Mouse (Mus musculus) limb, embryonic 10.5 days (tissue): Measurements from ENCODE around the gene Gm6309. TPM values are rescaled to one million over a fixed set of nuclear protein-coding genes. Genes with fewer than 3 reads are reported as not detected.
"Not testable (repeated sequence)": the region's sequence is repeated elsewhere in the genome, so short reads cannot be mapped to it uniquely, and the experiment has no call there.

Experiments
- DNase-seq: peaks from one replicate; pipeline ENCODE4 v3.0.0-alpha.2; 2017; ENCODE audit warnings: low spot score
- H3K27ac ChIP-seq: fragments of 300-500 bp; sonication (generic); 2 replicates; pipeline ENCODE4 v1.5.1; 2016; ENCODE audit warnings: mild to moderate bottlenecking
- H3K27me3 ChIP-seq: fragments of 300-500 bp; sonication (generic); 2 replicates; pipeline ENCODE4 v1.6.1; 2016; ENCODE audit warnings: low read depth, mild to moderate bottlenecking; ENCODE audit not compliant: poor library complexity, severe bottlenecking
- H3K36me3 ChIP-seq: fragments of 300-500 bp; sonication (generic); 2 replicates; pipeline ENCODE4 v1.6.1; 2016; ENCODE audit warnings: mild to moderate bottlenecking, moderate library complexity
- H3K4me1 ChIP-seq: fragments of 300-500 bp; sonication (generic); 2 replicates; pipeline ENCODE4 v1.6.1; 2016
- H3K4me3 ChIP-seq: fragments of 300-500 bp; sonication (generic); 2 replicates; pipeline ENCODE4 v1.5.1; 2016; ENCODE audit warnings: mild to moderate bottlenecking, moderate library complexity
- H3K9me3 ChIP-seq: fragments of 300-500 bp; sonication (generic); replicated peaks from 2 replicates; pipeline ENCODE4 v1.6.1; 2016; ENCODE audit warnings: mild to moderate bottlenecking
- WGBS: fragments of 180-500 bp; shearing (Covaris S2); methylation state at CpG from one replicate; pipeline ENCODE4 v1.1.7; 2016; 5-methylcytosine and 5-hydroxymethylcytosine counted together
- polyA plus RNA-seq: library from polyadenylated mRNA; unstranded; fragments of >200 nt; fragmentation: Nextera tagmentation; extraction: Ambion mirVana; gene quantifications from 2 replicates; pipeline ENCODE4 v1.2.1, GENCODE M21; 2016

The Gm6309 gene
- not detected in 2 replicates for polyA plus RNA-seq

DNA sequence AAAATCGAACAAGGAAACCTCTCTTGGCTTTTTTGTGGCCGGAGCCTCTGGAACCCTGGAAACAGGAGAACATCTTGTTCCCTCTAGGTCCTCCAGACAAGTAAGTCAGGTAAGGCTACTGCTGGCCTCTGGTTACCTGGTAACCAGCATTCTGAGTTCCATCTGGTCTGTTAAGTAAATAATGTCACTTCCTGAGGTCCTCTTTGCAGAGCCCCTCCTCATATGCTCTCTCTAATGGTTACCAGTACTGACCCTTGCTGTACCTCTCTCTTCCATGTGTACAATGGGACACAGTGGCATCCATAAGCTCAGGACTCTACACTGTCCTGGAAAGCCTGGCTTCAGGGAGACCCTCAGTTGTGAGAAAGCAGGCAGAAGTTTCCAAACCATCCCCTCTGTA is at the start of gene Gm6309:
Gene Gm6309 (minus strand): TSS at position 101 of the 400 bp plus-strand sequence.
- H3K27ac ChIP-seq, H3K4me3 ChIP-seq, H3K9me3 ChIP-seq, H3K4me1 ChIP-seq, H3K36me3 ChIP-seq, H3K27me3 ChIP-seq, DNase-seq: not testable (repeated sequence)
- WGBS, result 88% methylated on average over 2 of the region's 2 CpGs

DNA sequence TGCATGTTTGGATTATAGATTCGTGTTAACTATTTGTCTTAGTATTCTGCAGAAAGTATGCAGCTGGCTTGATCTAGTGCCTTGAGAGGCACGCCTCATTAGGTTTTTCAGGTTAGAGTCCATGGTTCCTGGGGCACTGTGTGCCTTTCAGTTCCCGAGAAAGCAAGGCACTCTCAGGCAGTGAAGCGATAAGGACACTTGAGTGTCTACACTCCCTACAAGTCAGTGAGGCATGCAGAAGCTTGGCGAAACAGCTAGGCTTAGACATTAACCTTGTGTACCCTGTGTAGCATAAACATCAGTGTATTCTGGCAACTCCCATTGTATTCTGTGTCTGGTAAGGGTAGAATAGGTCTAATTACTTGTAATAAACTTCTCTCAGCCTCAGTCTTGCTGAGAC is 35.0 kb upstream of the Gm6309 start:
- no peak overlapping the region for H3K4me3 ChIP-seq
- 93% methylated on average over 5 of the region's 5 CpGs for WGBS
- H3K27me3 ChIP-seq, result no peaks in the 10 kb centered on the region
- no peak for DNase-seq
- H3K36me3 ChIP-seq, result peaks cover 86% of the 10 kb centered on the region
- no peaks in the 10 kb centered on the region for H3K4me1 ChIP-seq
- no peak overlapping the region for H3K27ac ChIP-seq
- no peaks in the 10 kb centered on the region for H3K9me3 ChIP-seq

DNA sequence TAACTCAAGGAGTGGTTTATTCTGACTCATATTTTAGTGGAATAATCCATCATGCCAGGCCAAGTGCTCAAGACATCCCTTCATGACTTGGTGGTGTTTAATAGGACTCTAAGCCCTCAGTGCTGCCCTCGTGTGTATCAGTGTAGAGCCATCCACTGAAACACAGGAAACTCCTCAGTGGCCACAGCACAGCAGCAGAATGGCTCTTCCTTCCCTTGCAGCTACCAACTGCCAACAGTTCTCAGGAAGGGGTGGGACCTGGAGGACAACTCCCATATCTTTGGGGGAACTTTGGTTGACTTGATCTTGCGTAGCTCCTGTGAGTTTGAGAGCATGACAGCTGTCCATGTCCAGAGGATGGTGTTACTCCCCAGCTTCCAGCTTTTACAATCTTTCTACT is 33.4 kb upstream of the Gm6309 start:
- H3K27me3 ChIP-seq, result no peaks in the 10 kb centered on the region
- no peaks in the 10 kb centered on the region for H3K9me3 ChIP-seq
- H3K36me3 ChIP-seq, result peaks cover 70% of the 10 kb centered on the region
- H3K4me3 ChIP-seq, result no peak overlapping the region
- no peaks in the 10 kb centered on the region for H3K4me1 ChIP-seq
- no peak for DNase-seq
- 83% methylated on average over 2 of the region's 2 CpGs for WGBS
- H3K27ac ChIP-seq, result no peak overlapping the region

DNA sequence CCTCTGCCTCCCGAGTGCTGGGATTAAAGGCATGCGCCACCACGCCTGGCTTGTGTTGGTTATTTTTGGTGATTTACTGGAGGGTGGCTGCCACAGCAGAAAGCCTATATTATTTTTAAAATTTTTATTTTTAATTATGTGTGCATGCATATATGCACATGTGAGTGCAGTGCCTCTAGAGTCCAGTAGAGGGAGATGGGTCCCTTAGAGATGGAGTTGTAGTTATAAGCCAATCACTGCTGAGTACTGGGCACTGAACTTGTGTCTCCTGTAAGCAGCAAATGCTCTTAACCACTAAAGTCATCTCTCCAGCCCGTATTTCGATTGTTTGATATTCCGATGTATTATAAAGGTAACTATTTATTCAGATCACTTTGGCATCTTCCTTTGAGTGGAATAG is 30.1 kb upstream of the Gm6309 start:
- DNase-seq, result no peak
- H3K4me3 ChIP-seq, result no peak overlapping the region
- H3K27me3 ChIP-seq, result no peaks in the 10 kb centered on the region
- H3K36me3 ChIP-seq, result peaks cover 37% of the 10 kb centered on the region
- 97% methylated on average over 6 of the region's 6 CpGs for WGBS
- H3K4me1 ChIP-seq, result no peaks in the 10 kb centered on the region
- no peaks in the 10 kb centered on the region for H3K9me3 ChIP-seq
- H3K27ac ChIP-seq, result no peak overlapping the region

DNA sequence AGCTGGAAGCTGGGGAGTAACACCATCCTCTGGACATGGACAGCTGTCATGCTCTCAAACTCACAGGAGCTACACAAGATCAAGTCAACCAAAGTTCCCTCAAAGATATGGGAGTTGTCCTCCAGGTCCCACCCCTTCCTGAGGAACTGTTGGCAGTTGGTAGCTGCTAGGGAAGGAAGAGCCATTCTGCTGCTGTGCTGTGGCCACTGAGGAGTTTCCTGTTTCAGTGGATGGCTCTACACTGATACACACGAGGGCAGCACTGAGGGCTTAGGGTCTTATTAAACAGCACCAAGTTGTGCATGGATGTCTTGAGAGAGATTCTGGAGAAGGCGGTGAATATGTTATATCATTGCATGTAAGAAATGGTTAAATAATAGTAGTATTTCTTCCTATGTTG is 29.0 kb upstream of the Gm6309 start:
- H3K27ac ChIP-seq, result no peak overlapping the region
- H3K4me1 ChIP-seq, result no peaks in the 10 kb centered on the region
- DNase-seq, result no peak
- 89% methylated on average over 2 of the region's 2 CpGs for WGBS
- H3K9me3 ChIP-seq, result no peaks in the 10 kb centered on the region
- no peak overlapping the region for H3K4me3 ChIP-seq
- H3K27me3 ChIP-seq, result no peaks in the 10 kb centered on the region
- H3K36me3 ChIP-seq, result peaks cover 27% of the 10 kb centered on the region

DNA sequence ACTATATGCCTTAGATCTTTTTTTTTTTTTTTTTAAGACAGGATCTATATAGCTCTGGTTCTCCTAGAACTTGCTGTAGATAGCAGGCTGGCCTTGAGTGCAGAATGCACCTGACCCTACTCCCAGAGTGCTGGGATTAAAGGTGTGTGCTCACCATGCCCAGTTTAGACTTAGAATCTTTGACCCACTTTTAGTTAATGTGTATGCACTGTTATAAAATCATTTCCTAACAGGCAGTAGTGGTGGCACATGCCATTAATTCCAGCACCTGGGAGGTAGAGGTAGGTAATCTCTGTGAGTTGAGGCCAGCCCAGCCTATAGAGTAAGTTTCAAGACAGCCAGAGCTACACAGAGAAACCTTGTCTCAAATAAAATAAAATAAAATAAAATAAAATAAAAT is 28.6 kb upstream of the Gm6309 start:
- Histone ChIP-seq H3K36me3 (peaks cover 22% of the 10 kb centered on the region), H3K27ac (no peak overlapping the region), H3K4me3 (no peak overlapping the region), H3K4me1 (no peaks in the 10 kb centered on the region), H3K9me3 (no peaks in the 10 kb centered on the region), H3K27me3 (no peaks in the 10 kb centered on the region)
- DNase-seq, result no peak

DNA sequence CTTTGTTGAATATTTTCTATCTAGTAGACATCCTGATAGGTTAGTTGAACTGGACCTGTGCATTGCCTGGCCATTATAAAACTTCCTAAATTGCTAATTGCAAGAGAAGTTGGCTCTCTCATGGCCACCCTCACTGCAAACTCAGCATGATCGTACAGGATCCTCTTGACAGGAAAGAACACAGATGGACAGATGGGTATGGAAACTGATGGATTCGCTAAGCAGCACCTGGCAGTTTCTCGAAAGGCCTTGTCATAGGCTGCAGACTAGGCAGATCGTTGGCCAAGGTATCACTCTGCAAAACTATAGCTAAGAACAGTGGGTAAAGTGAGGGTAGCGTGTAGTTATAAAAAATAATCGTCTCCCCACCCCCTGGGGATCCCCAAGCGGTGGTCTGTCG is 22.8 kb upstream of the Gm6309 start:
- Histone ChIP-seq H3K9me3 (no peaks in the 10 kb centered on the region), H3K27me3 (no peaks in the 10 kb centered on the region), H3K36me3 (no peaks in the 10 kb centered on the region), H3K4me3 (no peak overlapping the region), H3K4me1 (no peaks in the 10 kb centered on the region), H3K27ac (no peak overlapping the region)
- 82% methylated on average over 8 of the region's 8 CpGs for WGBS
- no peak for DNase-seq

DNA sequence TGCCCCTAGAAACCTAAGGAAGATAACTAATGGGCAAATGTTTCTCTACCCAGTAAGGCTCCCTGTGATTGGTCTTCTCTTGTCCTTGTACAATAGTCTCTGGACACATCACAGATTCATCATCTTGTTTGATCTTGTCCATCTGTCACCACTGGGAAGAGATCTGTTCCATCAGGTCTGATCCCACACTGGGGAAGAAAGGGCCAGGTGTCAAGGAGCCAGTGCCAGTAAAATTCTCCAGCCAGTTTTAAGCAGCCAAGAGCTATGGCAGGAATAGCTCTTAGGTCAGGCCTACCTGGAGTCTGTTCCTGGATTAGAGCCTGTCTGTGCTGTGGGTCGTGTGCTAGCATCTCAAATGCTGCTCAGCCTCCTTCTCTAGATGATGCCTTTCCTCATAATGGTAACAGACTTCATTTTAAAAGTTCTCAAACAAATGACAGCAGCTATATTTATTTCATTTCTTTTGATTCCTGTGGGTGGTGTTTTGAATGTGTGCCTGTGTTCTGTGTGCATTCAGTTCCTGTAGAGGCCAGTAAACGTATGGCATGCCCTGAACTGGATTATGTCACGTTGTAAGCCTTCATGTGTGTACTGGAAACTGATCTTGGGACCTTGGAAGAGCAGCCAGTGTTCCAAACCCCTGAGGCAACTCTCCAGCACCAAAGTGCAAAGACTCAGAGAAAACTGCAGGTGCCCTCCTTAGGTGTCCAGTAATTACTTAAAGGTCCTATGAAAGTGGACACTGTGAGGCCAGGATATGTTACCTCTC is 20.2 kb upstream of the Gm6309 start:
- H3K36me3 ChIP-seq, result no peaks in the 10 kb centered on the region
- no peak overlapping the region for H3K4me3 ChIP-seq
- H3K4me1 ChIP-seq, result no peaks in the 10 kb centered on the region
- no peaks in the 10 kb centered on the region for H3K9me3 ChIP-seq
- 66% methylated on average over 3 of the region's 3 CpGs for WGBS
- H3K27ac ChIP-seq, result no peak overlapping the region
- H3K27me3 ChIP-seq, result no peaks in the 10 kb centered on the region
- no peak for DNase-seq

DNA sequence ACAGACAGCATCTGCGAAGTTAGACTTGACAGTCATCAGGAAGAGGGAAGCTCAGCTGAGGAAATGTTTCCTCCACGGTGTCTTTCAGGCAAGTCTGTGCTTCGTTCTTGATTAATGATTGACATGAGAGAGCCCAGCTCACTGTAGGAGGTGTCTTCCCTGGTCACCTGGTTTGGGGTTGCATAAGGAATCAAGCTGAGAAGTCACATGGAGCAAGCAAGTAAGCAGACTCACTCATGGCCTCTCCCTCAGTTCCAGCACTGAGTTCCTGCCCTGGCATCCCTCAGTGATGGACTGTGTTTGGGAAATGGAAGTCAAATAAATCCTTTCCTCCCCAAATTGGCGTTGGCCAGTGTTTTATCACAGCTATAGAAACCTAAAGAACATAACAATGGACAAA is 19.6 kb upstream of the Gm6309 start:
- no peaks in the 10 kb centered on the region for H3K4me1 ChIP-seq
- no peaks in the 10 kb centered on the region for H3K36me3 ChIP-seq
- no peaks in the 10 kb centered on the region for H3K9me3 ChIP-seq
- no peak overlapping the region for H3K27ac ChIP-seq
- H3K27me3 ChIP-seq, result no peaks in the 10 kb centered on the region
- WGBS, result 71% methylated on average over 4 of the region's 4 CpGs
- no peak overlapping the region for H3K4me3 ChIP-seq
- no peak for DNase-seq

DNA sequence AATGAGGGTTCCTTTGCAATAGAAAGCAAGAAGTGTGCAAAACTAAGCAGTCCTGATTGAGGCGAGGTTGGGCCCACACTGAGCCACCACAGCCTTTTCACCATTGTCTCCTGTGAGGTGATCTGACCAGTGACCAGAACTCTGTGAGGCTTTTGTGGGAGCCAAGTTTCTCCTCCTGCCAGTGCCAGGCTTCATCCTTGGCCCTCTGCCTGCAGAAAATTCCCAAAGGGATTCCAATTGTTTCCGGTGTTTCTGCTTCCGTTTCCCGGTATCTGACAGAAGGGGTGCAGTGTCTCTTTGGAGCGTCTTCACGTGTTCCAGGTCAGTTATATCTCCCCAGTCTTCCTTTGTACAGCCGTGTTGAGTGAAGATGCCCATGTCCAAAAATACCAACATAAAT is 18.2 kb upstream of the Gm6309 start:
- Histone ChIP-seq H3K27ac (no peak overlapping the region), H3K4me1 (no peaks in the 10 kb centered on the region), H3K36me3 (no peaks in the 10 kb centered on the region), H3K4me3 (no peak overlapping the region), H3K27me3 (no peaks in the 10 kb centered on the region), H3K9me3 (0 out of 2 replicates have a peak, but pooled peaks cover 2% of the 10 kb centered on the region)
- DNase-seq, result no peak
- WGBS, result 91% methylated on average over 7 of the region's 7 CpGs

DNA sequence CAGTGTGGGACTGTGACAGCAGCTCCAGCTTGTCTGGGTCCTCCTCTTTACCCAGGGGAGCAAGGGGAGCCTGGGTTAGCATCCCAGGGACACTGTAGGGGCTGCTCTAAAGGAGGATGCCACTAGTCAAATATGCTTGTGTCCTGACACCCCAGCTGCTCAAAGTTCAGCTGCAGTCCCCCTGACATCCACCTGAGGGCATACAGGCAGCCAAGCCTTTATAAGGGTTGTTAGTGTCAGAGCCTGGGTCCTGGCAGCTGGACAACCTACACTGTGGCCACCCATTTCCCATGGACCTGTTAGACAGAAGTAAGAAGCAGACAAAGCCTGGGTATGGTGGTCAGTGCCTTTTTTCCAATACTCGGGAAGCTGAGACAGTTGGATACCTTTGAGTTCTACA is 17.6 kb upstream of the Gm6309 start:
- Histone ChIP-seq H3K36me3 (no peaks in the 10 kb centered on the region), H3K4me1 (no peaks in the 10 kb centered on the region), H3K27ac (no peak overlapping the region), H3K9me3 (0 out of 2 replicates have a peak, but pooled peaks cover 3% of the 10 kb centered on the region), H3K27me3 (no peaks in the 10 kb centered on the region), H3K4me3 (no peak overlapping the region)
- 88% methylated on average over 1 of the region's 1 CpGs for WGBS
- no peak for DNase-seq

DNA sequence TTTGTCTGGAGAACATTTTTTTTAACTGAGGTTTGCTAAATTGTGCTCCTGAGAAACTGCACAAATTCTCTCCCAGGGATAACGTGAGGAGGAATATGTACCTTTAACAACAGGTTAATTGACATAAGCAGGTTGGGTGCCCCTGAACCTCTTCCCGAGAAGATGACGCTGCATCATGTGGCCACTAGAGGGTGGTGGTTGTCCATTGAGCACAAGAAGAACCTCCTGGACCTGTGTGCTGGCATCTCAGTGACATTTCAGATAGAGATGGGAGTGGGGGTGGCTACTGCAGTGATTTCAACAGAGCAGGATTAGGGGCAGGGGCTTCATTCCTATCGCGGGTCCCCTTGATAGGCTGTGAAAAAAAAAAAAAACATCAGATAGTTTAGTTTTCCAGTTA is 16.9 kb upstream of the Gm6309 start:
- DNase-seq, H3K27ac ChIP-seq, H3K9me3 ChIP-seq, H3K36me3 ChIP-seq, H3K4me1 ChIP-seq, H3K27me3 ChIP-seq, H3K4me3 ChIP-seq: not testable (repeated sequence)
- WGBS, result 26% methylated on average over 5 of the region's 5 CpGs

DNA sequence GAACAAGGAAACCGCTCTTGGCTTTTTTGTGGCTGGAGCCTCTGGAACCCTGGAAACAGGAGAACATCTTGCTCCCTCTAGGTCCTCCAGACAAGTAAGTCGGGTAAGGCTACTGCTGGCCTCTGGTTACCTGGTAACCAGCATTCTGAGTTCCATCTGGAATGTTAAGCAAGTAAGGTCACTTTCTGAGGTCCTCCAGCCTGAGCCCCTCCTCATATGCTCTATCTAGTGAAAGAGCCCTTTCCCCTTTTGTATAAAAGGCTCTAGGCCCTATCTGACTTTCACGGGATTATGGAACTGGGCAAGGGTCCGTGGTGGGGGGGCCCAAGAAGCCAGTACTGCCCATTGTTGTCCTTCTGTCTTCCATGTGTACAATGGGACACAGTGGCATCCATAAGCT is 14.7 kb upstream of the Gm6309 start, which contains the start of gene 1700001J03Rik:
Gene 1700001J03Rik (minus strand): TSS at position 101 of the 400 bp plus-strand sequence.
- not testable (repeated sequence) for H3K36me3 ChIP-seq, DNase-seq, H3K4me1 ChIP-seq, H3K4me3 ChIP-seq, H3K9me3 ChIP-seq, H3K27ac ChIP-seq, H3K27me3 ChIP-seq
- WGBS, result 84% methylated on average over 4 of the region's 4 CpGs

DNA sequence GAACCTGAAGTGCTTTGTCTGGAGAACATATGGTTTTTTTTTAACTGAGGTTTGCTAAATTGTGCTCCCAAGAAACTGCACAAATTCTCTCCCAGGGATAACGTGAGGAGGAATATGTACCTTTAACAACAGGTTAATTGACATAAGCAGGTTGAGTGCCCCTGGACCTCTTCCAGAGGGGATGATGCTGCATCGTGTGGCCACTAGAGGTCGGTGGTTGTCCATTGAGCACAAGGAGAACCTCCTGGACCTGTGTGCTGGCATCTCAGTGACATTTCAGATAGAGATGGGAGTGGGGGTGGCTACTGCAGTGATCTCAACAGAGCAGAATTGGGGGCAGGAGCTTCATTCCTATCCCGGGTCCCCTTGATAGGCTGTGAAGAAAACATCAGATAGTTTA is 2.2 kb upstream of the Gm6309 start:
- H3K27ac ChIP-seq, H3K36me3 ChIP-seq, H3K9me3 ChIP-seq, H3K4me1 ChIP-seq, H3K4me3 ChIP-seq, H3K27me3 ChIP-seq, DNase-seq: not testable (repeated sequence)
- 68% methylated on average over 4 of the region's 4 CpGs for WGBS
